Mouse (Mus musculus) gastrocnemius, adult 8-10 months (tissue): ENCODE data around the gene Pi4k2a. TPM values are rescaled to one million over a fixed set of nuclear protein-coding genes. Genes with fewer than 3 reads are reported as not detected.

Experiments used
- DNase-seq, 2 experiments: peaks; one replicate each; pipeline ENCODE4 v3.0.0; 2022; ENCODE audit warnings: low spot score in 2 of 2
- total RNA-seq, 4 experiments: library from RNA; stranded (reverse); gene quantifications; 2 replicates each; pipeline ENCODE4 v1.2.4; 2022

The Pi4k2a gene
- total RNA-seq: 10 to 100 TPM; 13.5 to 16.1 (median 14.7) TPM

GRCm38 (mm10) chr19:42089748-42090595, at the start of gene Pi4k2a:
Gene Pi4k2a, plus strand, starts transcription at chr19:42090470.
- peak; percentile 97 to 100 for DNase-seq

- no peak for DNase-seq
Measured at GRCm38 (mm10) chr19:42043988-42044387, 46.3 kb upstream of the Pi4k2a start.

GRCm38 (mm10) chr19:42045269-42046102, 44.8 kb upstream of the Pi4k2a start, which contains the start of gene Hoga1:
Gene Hoga1, plus strand, starts transcription at chr19:42045610.
- DNase-seq: peak; percentile 76 to 85

GRCm38 (mm10) chr19:42050251-42050650, 40.0 kb upstream of the Pi4k2a start:
- no peak for DNase-seq

GRCm38 (mm10) chr19:42051351-42051750, 38.9 kb upstream of the Pi4k2a start:
- no peak for DNase-seq

GRCm38 (mm10) chr19:42051948-42052347, 38.3 kb upstream of the Pi4k2a start, which contains the start of gene 4933411K16Rik:
Gene 4933411K16Rik, plus strand, starts transcription at chr19:42052248.
- DNase-seq: no peak

GRCm38 (mm10) chr19:42054255-42054654, 36.0 kb upstream of the Pi4k2a start:
- DNase-seq: no peak

- DNase-seq: peak; percentile 54 to 68
Measured at GRCm38 (mm10) chr19:42055881-42056280, 34.4 kb upstream of the Pi4k2a start.

GRCm38 (mm10) chr19:42056719-42057409, 33.4 kb upstream of the Pi4k2a start:
- DNase-seq: no peak

- no peak for DNase-seq
Measured at GRCm38 (mm10) chr19:42058426-42058825, 31.8 kb upstream of the Pi4k2a start.

- DNase-seq: no peak
Measured at GRCm38 (mm10) chr19:42061443-42061842, 28.8 kb upstream of the Pi4k2a start.

- DNase-seq: peak; percentile 48 to 66
Measured at GRCm38 (mm10) chr19:42068441-42069240, 21.6 kb upstream of the Pi4k2a start.

GRCm38 (mm10) chr19:42069241-42069525, 21.1 kb upstream of the Pi4k2a start:
- DNase-seq: no peak

- DNase-seq: no peak
Measured at GRCm38 (mm10) chr19:42071221-42071620, 19.0 kb upstream of the Pi4k2a start.

GRCm38 (mm10) chr19:42071886-42072608, 18.2 kb upstream of the Pi4k2a start:
- DNase-seq: no peak

GRCm38 (mm10) chr19:42072802-42073201, 17.5 kb upstream of the Pi4k2a start:
- DNase-seq: no peak

- DNase-seq: no peak
Measured at GRCm38 (mm10) chr19:42075051-42075450, 15.2 kb upstream of the Pi4k2a start.

- DNase-seq: no peak
Measured at GRCm38 (mm10) chr19:42075992-42076391, 14.3 kb upstream of the Pi4k2a start.

- DNase-seq: no peak
Measured at GRCm38 (mm10) chr19:42078566-42078965, 11.7 kb upstream of the Pi4k2a start.

GRCm38 (mm10) chr19:42079006-42079405, 11.3 kb upstream of the Pi4k2a start:
- no peak for DNase-seq
